Mouse (Mus musculus) CH12.LX (cell line): ENCODE measurements at regions not wholly inside any gene's neighbourhood (a gene's known extent, or its start where the extent isn't known, plus 50 kb on each side); places are given as distances from the start of the nearest gene placed in this dataset.

ENCODE experiments used
- CHD2 ChIP-seq: IDR thresholded peaks from 2 replicates; pipeline ENCODE4 v1.6.1; 2011; ENCODE audit warnings: low read length, improper control_type of control experiment
- CTCF ChIP-seq, 2 experiments: IDR thresholded peaks in 1 of 2; conservative IDR thresholded peaks in 1 of 2; 2 replicates each; pipeline ENCODE4 v1.5.1; 2011 to 2012; ENCODE audit warnings: low read depth in 2 of 2, low read length in 2 of 2, improper control_type of control experiment in 1 of 2, inconsistent platforms in 1 of 2, mild to moderate bottlenecking in 1 of 2, moderate library complexity in 1 of 2
- ELF1 ChIP-seq: IDR thresholded peaks from 2 replicates; pipeline ENCODE4 v1.6.1; 2014; ENCODE audit warnings: low read depth, mild to moderate bottlenecking, inconsistent platforms, low read length, improper control_type of control experiment
- JUN ChIP-seq: IDR thresholded peaks from 2 replicates; pipeline ENCODE4 v1.6.1; 2011; ENCODE audit warnings: low read depth, mild to moderate bottlenecking, low read length, improper control_type of control experiment, moderate library complexity; ENCODE audit not compliant: insufficient read depth
- MAX ChIP-seq: IDR thresholded peaks from 2 replicates; pipeline ENCODE4 v1.6.1; 2011; ENCODE audit warnings: low read length, improper control_type of control experiment
- MAZ ChIP-seq: IDR thresholded peaks from 2 replicates; pipeline ENCODE4 v1.6.1; 2012; ENCODE audit warnings: low read depth, mild to moderate bottlenecking, inconsistent platforms, low read length, improper control_type of control experiment, moderate library complexity
- POLR2A ChIP-seq: IDR thresholded peaks from 2 replicates; pipeline ENCODE4 v1.6.1; 2011; ENCODE audit warnings: low read depth, mild to moderate bottlenecking, improper control_type of control experiment, low read length
- USF2 ChIP-seq: conservative IDR thresholded peaks from 2 replicates; pipeline ENCODE4 v1.6.1; 2011; ENCODE audit warnings: low read depth, low read length, improper control_type of control experiment
- ZMIZ1 ChIP-seq: IDR thresholded peaks from 2 replicates; pipeline ENCODE4 v1.6.1; 2012; ENCODE audit warnings: low read depth, mild to moderate bottlenecking, inconsistent platforms, low read length, improper control_type of control experiment

GRCm38 (mm10) chr11:71675714-71676313 is 73.9 kb upstream of the Wscd1 start:
- no peak for TF ChIP-seq CTCF (conservative IDR thresholded peaks at IDR 0.05 in 1 of 2, IDR thresholded peaks at IDR 0.05 in 1 of 2; ENCODE audit: low read depth in 2 of 2, low read length in 2 of 2)
- no peak for TF ChIP-seq JUN
- no peak for TF ChIP-seq POLR2A
- TF ChIP-seq ELF1 = no peak
- TF ChIP-seq USF2 = no peak
- TF ChIP-seq MAX = no peak
- no peak for TF ChIP-seq ZMIZ1
- TF ChIP-seq CHD2 = no peak
- TF ChIP-seq MAZ = no peak
